Mouse (Mus musculus): Measurements from ENCODE around the gene Tnip2. TPM values are rescaled to one million over a fixed set of nuclear protein-coding genes. Genes with fewer than 3 reads are reported as not detected.

Tnip2 gene
- polyA plus RNA-seq (2012; rRNA removed), result 19.8 and 22.0 TPM in 2 replicates

DNA sequence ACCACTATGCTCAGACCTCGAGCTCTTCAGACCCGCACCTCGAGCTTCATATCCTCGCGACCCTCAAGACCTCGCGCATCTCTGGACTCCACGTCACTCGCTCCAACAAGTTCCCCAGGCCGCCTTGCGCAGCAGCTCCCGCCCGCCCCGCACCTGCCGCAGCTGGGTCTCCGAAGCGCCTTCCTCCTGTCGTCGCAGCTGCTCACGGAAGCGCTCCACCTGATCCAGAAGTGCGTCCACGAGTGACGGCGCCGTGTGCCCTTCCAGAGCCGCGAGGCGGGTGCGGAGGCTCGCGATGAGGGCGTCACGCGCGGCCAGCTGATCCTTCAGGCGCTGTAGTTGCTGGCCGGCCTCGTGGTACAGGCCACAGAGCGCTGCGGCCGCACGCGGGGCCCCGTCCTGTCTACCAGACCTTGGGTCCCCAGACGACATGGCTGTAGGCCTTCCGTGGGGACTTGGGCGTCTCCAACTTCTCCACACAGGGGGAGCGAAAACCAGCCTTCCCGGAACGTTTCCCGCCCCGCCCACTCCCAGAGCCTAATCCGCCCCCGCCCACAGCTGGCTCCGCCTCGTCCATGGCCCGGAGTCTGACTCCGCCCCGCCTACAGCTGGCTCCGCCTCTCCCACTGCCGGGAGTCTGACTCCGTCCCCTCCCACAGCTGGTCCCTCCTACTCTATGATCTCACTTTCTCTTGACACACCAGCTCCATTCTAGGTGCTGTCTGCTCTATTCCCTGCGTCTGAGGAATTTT lies at the start of gene Tnip2:
Gene Tnip2, minus strand, starts transcription at position 526 of the 752 bp plus-strand sequence.
- WGBS, result under 1% methylated on average over 64 of the region's 64 CpGs
- no peak within 1 kb of the TSS for H3K27ac ChIP-seq (ENCODE audit: control insufficient read depth, insufficient read depth, low read length)
- TF ChIP-seq POLR2A (IDR thresholded peaks at IDR 0.05; ENCODE audit: control insufficient read depth, extremely low read depth, insufficient read depth, low read length, poor library complexity) (0 out of 2 replicates have a peak, but pooled peaks have one; percentile 28), CTCF (IDR thresholded peaks at IDR 0.05; ENCODE audit: borderline replicate concordance, control insufficient read depth, extremely low read depth, insufficient read depth, low read length, poor library complexity) (no peak)
- peak; percentile 97 for DNase-seq
- peaks cover 10% of the 10 kb centered on the region for H3K4me1 ChIP-seq (replicated peaks; ENCODE audit: control insufficient read depth, insufficient read depth, low read length)
- H3K27me3 ChIP-seq (ENCODE audit: control insufficient read depth, insufficient read depth, low read length), result no peaks in the 10 kb centered on the region
- H3K36me3 ChIP-seq (ENCODE audit: control insufficient read depth, insufficient read depth, low read length), result no peaks in the 10 kb centered on the region
- peak within 1 kb of the TSS; percentile 77 for H3K4me3 ChIP-seq (ENCODE audit: control insufficient read depth, insufficient read depth, low read length)

DNA sequence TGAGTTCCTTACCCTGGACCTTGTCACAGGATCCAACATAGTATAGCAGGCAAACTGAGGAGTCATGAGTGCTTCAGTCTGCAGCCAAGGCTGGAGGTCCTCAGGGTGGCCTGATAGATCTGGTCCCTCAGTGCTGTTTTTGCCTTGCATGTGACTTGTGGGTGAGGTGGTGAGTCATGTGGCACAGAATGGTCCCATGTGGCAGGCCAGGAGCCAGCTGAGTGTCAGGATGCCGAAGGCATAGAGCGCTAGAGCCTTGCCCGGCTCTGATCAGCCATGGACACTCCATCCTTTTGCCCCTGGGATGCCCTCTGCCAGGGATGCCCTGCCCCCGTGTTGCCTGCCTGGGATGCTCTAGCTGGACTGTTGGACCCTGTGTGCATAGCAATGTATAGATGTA lies 38.0 kb upstream of the Tnip2 start:
- H3K27me3 ChIP-seq (ENCODE audit: control insufficient read depth, insufficient read depth, low read length), result no peaks in the 10 kb centered on the region
- no peaks in the 10 kb centered on the region for H3K36me3 ChIP-seq (ENCODE audit: control insufficient read depth, insufficient read depth, low read length)
- H3K4me3 ChIP-seq (ENCODE audit: control insufficient read depth, insufficient read depth, low read length), result no peak overlapping the region
- TF ChIP-seq POLR2A (IDR thresholded peaks at IDR 0.05; ENCODE audit: control insufficient read depth, extremely low read depth, insufficient read depth, low read length, poor library complexity) (no peak), CTCF (IDR thresholded peaks at IDR 0.05; ENCODE audit: borderline replicate concordance, control insufficient read depth, extremely low read depth, insufficient read depth, low read length, poor library complexity) (no peak)
- 93% methylated on average over 4 of the region's 4 CpGs for WGBS
- no peak overlapping the region for H3K27ac ChIP-seq (ENCODE audit: control insufficient read depth, insufficient read depth, low read length)
- H3K4me1 ChIP-seq (replicated peaks; ENCODE audit: control insufficient read depth, insufficient read depth, low read length), result peaks cover 13% of the 10 kb centered on the region
- no peak for DNase-seq

DNA sequence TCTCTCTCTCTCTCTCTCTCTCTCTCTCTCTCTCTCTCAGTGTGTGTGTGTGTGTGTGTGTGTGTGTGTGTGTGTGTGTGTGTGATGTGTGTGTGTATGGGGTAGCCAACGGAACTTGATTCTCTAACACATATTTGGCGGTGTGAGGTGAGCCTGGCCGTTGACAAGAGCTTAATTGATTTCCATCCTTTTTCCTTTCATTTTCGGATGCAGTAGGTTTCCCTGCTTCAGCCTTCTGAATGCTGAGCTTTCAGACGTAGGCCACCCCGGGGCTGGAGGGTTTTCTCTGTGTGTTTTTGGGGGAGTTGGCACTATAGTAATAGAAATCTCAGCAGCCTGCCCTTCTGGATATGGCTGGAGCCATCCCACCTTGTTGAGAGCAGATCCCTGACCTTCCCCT lies 36.5 kb upstream of the Tnip2 start:
- H3K27ac ChIP-seq (ENCODE audit: control insufficient read depth, insufficient read depth, low read length), result no peak overlapping the region
- 19% methylated on average over 6 of the region's 6 CpGs for WGBS
- no peaks in the 10 kb centered on the region for H3K27me3 ChIP-seq (ENCODE audit: control insufficient read depth, insufficient read depth, low read length)
- H3K4me1 ChIP-seq (replicated peaks; ENCODE audit: control insufficient read depth, insufficient read depth, low read length), result peaks cover 13% of the 10 kb centered on the region
- no peak for TF ChIP-seq CTCF (IDR thresholded peaks at IDR 0.05; ENCODE audit: borderline replicate concordance, control insufficient read depth, extremely low read depth, insufficient read depth, low read length, poor library complexity)
- no peak for TF ChIP-seq POLR2A (IDR thresholded peaks at IDR 0.05; ENCODE audit: control insufficient read depth, extremely low read depth, insufficient read depth, low read length, poor library complexity)
- no peak for DNase-seq
- no peaks in the 10 kb centered on the region for H3K36me3 ChIP-seq (ENCODE audit: control insufficient read depth, insufficient read depth, low read length)
- peak overlapping the region; percentile 70 for H3K4me3 ChIP-seq (ENCODE audit: control insufficient read depth, insufficient read depth, low read length)

DNA sequence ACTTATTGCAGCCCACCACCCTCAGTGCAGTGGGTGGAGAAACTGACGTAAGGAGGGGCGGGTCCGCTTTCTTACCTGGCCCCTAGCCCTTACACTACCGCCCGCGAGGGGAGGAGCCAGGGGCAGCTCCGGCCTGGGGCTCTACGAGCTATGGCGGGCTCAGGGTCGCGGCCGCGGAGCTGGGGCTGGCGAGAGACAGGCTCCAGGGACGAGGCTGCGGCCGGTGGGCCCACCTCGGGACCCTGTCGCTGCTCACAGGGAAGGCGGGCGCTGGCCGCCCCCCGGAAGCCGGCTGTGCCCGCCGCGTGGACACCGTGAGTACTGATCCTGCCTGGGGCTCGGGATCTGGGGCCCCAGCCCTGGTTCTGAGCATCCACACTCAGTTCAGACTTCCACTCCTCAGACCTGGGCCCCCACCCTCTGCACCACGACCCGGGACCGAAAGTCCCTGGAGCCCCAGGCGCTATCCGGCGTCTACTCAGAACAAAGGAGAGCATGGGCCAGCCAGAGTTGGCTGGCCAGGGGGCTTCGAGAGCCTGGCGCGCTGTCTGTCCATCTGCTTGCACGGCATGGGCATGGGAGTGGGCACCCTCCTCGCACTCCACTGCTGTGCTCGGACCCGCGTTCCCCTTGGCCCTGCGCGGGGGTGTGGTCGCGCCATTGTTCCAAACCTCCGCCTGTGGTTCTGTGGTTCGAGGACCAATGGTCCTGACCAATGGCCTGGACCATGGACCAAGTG lies 35.9 kb upstream of the Tnip2 start:
- peaks cover 13% of the 10 kb centered on the region for H3K4me1 ChIP-seq (replicated peaks; ENCODE audit: control insufficient read depth, insufficient read depth, low read length)
- DNase-seq, result peak; percentile 59
- H3K27me3 ChIP-seq (ENCODE audit: control insufficient read depth, insufficient read depth, low read length), result no peaks in the 10 kb centered on the region
- peak overlapping the region; percentile 70 for H3K4me3 ChIP-seq (ENCODE audit: control insufficient read depth, insufficient read depth, low read length)
- TF ChIP-seq CTCF (IDR thresholded peaks at IDR 0.05; ENCODE audit: borderline replicate concordance, control insufficient read depth, extremely low read depth, insufficient read depth, low read length, poor library complexity) (0 out of 2 replicates have a peak, but pooled peaks have one; percentile 10), POLR2A (IDR thresholded peaks at IDR 0.05; ENCODE audit: control insufficient read depth, extremely low read depth, insufficient read depth, low read length, poor library complexity) (no peak)
- no peak overlapping the region for H3K27ac ChIP-seq (ENCODE audit: control insufficient read depth, insufficient read depth, low read length)
- no peaks in the 10 kb centered on the region for H3K36me3 ChIP-seq (ENCODE audit: control insufficient read depth, insufficient read depth, low read length)
- under 1% methylated on average over 48 of the region's 49 CpGs for WGBS

DNA sequence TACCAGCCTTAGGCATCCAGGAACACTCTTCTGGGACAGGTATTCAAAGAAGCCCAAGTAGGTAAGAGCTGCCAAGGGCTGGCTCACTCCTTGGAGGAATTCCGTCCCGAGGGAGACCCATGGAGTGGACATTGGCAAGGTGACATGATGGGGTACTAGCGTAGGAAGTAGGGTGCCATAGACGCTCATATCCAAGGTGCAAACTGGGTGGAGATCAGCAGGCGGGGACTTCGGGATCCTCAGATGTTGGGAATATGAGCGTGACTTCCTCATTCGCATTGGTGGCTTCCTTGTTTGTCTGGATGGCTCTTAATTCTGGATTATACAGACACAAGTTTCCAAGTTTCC lies 35.3 kb upstream of the Tnip2 start:
- H3K27ac ChIP-seq (ENCODE audit: control insufficient read depth, insufficient read depth, low read length), result no peak overlapping the region
- WGBS, result 51% methylated on average over 8 of the region's 8 CpGs
- peaks cover 17% of the 10 kb centered on the region for H3K4me1 ChIP-seq (replicated peaks; ENCODE audit: control insufficient read depth, insufficient read depth, low read length)
- no peak for DNase-seq
- H3K4me3 ChIP-seq (ENCODE audit: control insufficient read depth, insufficient read depth, low read length), result peak overlapping the region; percentile 70
- no peak for TF ChIP-seq CTCF (IDR thresholded peaks at IDR 0.05; ENCODE audit: borderline replicate concordance, control insufficient read depth, extremely low read depth, insufficient read depth, low read length, poor library complexity)
- TF ChIP-seq POLR2A (IDR thresholded peaks at IDR 0.05; ENCODE audit: control insufficient read depth, extremely low read depth, insufficient read depth, low read length, poor library complexity), result no peak
- no peaks in the 10 kb centered on the region for H3K27me3 ChIP-seq (ENCODE audit: control insufficient read depth, insufficient read depth, low read length)
- no peaks in the 10 kb centered on the region for H3K36me3 ChIP-seq (ENCODE audit: control insufficient read depth, insufficient read depth, low read length)

DNA sequence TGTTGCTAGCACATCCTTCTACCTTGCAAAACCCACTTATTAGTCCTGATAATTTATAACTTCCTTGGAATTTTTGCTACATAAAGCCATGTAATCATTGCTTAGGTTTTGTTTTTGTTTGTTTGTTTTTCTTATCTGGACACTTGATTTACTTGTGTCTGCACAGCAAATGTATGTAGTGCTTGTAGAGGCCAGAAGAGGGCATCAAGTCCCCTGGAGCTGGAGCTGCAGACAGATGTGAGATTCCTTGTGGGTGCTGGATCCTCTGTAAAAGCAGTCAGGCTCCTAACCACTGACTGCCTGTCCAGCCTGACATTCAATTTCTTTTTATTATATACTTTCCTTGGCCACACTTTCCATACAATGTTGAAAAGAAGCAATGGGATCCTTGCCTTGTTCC lies 33.6 kb upstream of the Tnip2 start:
- no peaks in the 10 kb centered on the region for H3K36me3 ChIP-seq (ENCODE audit: control insufficient read depth, insufficient read depth, low read length)
- H3K27me3 ChIP-seq (ENCODE audit: control insufficient read depth, insufficient read depth, low read length), result no peaks in the 10 kb centered on the region
- H3K4me3 ChIP-seq (ENCODE audit: control insufficient read depth, insufficient read depth, low read length), result no peak overlapping the region
- no peak overlapping the region for H3K27ac ChIP-seq (ENCODE audit: control insufficient read depth, insufficient read depth, low read length)
- H3K4me1 ChIP-seq (replicated peaks; ENCODE audit: control insufficient read depth, insufficient read depth, low read length), result peaks cover 28% of the 10 kb centered on the region
- DNase-seq, result peak; percentile 58
- no peak for TF ChIP-seq CTCF (IDR thresholded peaks at IDR 0.05; ENCODE audit: borderline replicate concordance, control insufficient read depth, extremely low read depth, insufficient read depth, low read length, poor library complexity)
- TF ChIP-seq POLR2A (IDR thresholded peaks at IDR 0.05; ENCODE audit: control insufficient read depth, extremely low read depth, insufficient read depth, low read length, poor library complexity), result no peak
